Mouse (Mus musculus) ES-E14 (cell line): ENCODE results near the gene Cish. TPM values are rescaled to one million over a fixed set of nuclear protein-coding genes. Genes with fewer than 3 reads are reported as not detected.

Experiments used
- DNase-seq: peaks from one replicate; pipeline ENCODE4 v3.0.0-alpha.2; 2013; ENCODE audit warnings: low read depth, low spot score
- H3K27ac ChIP-seq: 2 replicates; pipeline ENCODE4 v1.5.1; 2012; ENCODE audit warnings: low read depth, mild to moderate bottlenecking, low read length, moderate library complexity, mixed read lengths; ENCODE audit not compliant: poor library complexity, insufficient read depth, severe bottlenecking
- H3K36me3 ChIP-seq: 2 replicates; pipeline ENCODE4 v1.6.1; 2012; ENCODE audit warnings: mild to moderate bottlenecking, low read length, moderate library complexity, mixed read lengths; ENCODE audit not compliant: control insufficient read depth, poor library complexity, insufficient read depth, severe bottlenecking
- H3K4me1 ChIP-seq, 2 experiments: fragments of 150-350 bp in 1 of 2; sonication (generic) in 1 of 2; 2 replicates each; pipeline ENCODE4 v1.6.1; 2012; ENCODE audit warnings: low read length in 2 of 2, mild to moderate bottlenecking in 1 of 2, mixed read lengths in 1 of 2; ENCODE audit not compliant: control insufficient read depth in 2 of 2, insufficient read depth in 2 of 2, poor library complexity in 1 of 2
- H3K4me3 ChIP-seq, 2 experiments: fragments of 150-350 bp in 1 of 2; sonication (generic) in 1 of 2; 2 replicates each; pipeline ENCODE4 v1.5.1; 2012; ENCODE audit warnings: low read length in 2 of 2, low read depth in 1 of 2, mild to moderate bottlenecking in 1 of 2, mixed read lengths in 1 of 2; ENCODE audit not compliant: insufficient read depth in 1 of 2, poor library complexity in 1 of 2, severe bottlenecking in 1 of 2
- H3K9ac ChIP-seq: 2 replicates; pipeline ENCODE4 v1.6.1; 2012; ENCODE audit warnings: low read depth, mild to moderate bottlenecking, low read length, mixed read lengths; ENCODE audit not compliant: poor library complexity, insufficient read depth, severe bottlenecking
- H3K9me3 ChIP-seq: fragments of 150-350 bp; sonication (generic); 2 replicates; pipeline ENCODE4 v1.6.1; 2012; ENCODE audit warnings: low read depth, mild to moderate bottlenecking, low read length; ENCODE audit not compliant: control insufficient read depth, insufficient read depth
- CHD2 ChIP-seq: IDR thresholded peaks from 2 replicates; pipeline ENCODE4 v1.6.1; 2014; ENCODE audit warnings: mild to moderate bottlenecking, low read depth, low read length, inconsistent platforms
- HCFC1 ChIP-seq: IDR thresholded peaks from 2 replicates; pipeline ENCODE4 v1.6.1; 2012; ENCODE audit warnings: low read length, inconsistent platforms, borderline replicate concordance; ENCODE audit not compliant: insufficient read depth
- MAFK ChIP-seq: IDR thresholded peaks from 2 replicates; pipeline ENCODE4 v1.6.1; 2014; ENCODE audit warnings: mild to moderate bottlenecking, low read depth, low read length, inconsistent platforms; ENCODE audit not compliant: insufficient read depth
- ZC3H11A ChIP-seq: IDR thresholded peaks from 2 replicates; pipeline ENCODE4 v1.6.1; 2012; ENCODE audit warnings: low read depth, mild to moderate bottlenecking, inconsistent platforms, low read length, borderline replicate concordance
- ZNF384 ChIP-seq: IDR thresholded peaks from 2 replicates; pipeline ENCODE4 v1.6.1; 2012; ENCODE audit warnings: low read depth, low read length, inconsistent platforms
- in situ Hi-C, 2 experiments: fragments of 600-800 bp; cut with MboI; formaldehyde crosslinking; loops; one replicate each; pipeline ENCODE4 v1.15.1; 2025; ENCODE audit warnings: low sequenced_read_pairs in 2 of 2, inconsistent platforms in 1 of 2; ENCODE audit not compliant: unreplicated experiment in 2 of 2
- total RNA-seq: library from RNA; depleted of rRNA; stranded (reverse); fragments of 300-350 nt; gene quantifications from 2 replicates; pipeline ENCODE4 v1.2.3, GENCODE M21; 2012

The Cish gene
- total RNA-seq, 1 experiment = 2.5 TPM

GRCm38 (mm10) chr9:107278126-107278525, 17.7 kb upstream of the Cish start:
- in situ Hi-C loops = no loop called here
- Histone ChIP-seq H3K36me3 (peaks cover 7% of the 10 kb centered on the region; the same call in 1 of the 2 replicates), H3K4me1 (peaks cover 7 to 33% of the 10 kb centered on the region in 2 experiments; a peak in 3 of 4 replicates), H3K27ac (peak overlapping the region; percentile 82), H3K9ac (peak overlapping the region; percentile 11; the same call in 1 of the 2 replicates), H3K4me3 (no peak overlapping the region), H3K9me3 (no peaks in the 10 kb centered on the region)
- TF ChIP-seq ZNF384 = no peak
- TF ChIP-seq MAFK = no peak
- no peak for TF ChIP-seq HCFC1
- no peak for TF ChIP-seq ZC3H11A
- no peak for TF ChIP-seq CHD2
- no peak for DNase-seq

DNA sequence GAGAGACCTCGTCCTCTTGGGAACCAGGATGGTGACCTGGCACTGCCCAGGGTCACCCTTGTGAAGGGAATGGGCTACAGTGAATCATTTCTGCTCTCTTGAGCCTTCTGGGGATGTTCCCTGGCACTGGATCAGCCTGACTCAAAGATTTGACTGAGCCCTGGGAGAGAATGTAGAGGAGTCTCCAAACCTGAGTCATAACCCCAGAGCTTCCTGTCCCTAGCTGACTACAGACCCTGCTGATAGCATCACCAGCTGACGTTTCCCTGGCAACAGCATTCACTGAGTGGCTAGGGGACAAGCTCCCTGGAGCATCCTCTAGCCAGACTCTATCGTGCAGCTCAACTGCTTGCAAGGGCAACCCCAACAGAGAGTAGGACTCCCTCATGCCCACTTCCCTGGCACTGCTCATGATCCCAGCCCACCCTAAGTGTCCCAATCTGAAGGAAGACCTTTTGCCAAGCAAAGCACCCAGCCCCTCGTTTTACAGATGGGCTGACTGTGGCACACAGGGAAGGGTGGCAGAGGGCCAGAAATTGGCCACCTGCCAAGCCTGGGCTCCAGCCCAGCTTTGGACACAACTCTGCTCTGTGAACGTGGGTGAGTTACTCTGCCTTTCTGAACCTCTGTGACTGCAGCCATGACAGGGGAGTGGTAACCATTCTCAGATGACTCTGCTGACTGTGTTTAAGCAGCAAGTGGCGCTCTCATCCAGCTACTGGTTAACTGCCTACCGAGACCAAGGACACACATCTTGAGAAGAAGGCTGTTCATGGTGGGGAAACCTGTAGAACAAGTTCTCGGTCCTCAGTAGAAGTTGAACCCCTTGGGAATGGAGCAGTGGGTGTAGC, 17.1 kb upstream of the Cish start:
- no peak for DNase-seq
- Histone ChIP-seq H3K27ac (peak overlapping the region; percentile 82), H3K4me1 (peaks cover 7 to 33% of the 10 kb centered on the region in 2 experiments; a peak in 3 of 4 replicates), H3K4me3 (no peak overlapping the region), H3K36me3 (peaks cover 7% of the 10 kb centered on the region; the same call in 1 of the 2 replicates), H3K9me3 (no peaks in the 10 kb centered on the region), H3K9ac (peak overlapping the region; percentile 11; the same call in 1 of the 2 replicates)
- in situ Hi-C loops = no loop called here
- TF ChIP-seq ZC3H11A = no peak
- TF ChIP-seq HCFC1 = no peak
- no peak for TF ChIP-seq MAFK
- TF ChIP-seq CHD2 = no peak
- no peak for TF ChIP-seq ZNF384

- no peak overlapping the region for H3K9ac ChIP-seq
These were observed 16.2 kb upstream of the Cish start for GRCm38 (mm10) chr9:107279378-107280321.

GRCm38 (mm10) chr9:107280322-107281027, 15.4 kb upstream of the Cish start:
- peak; percentile 62 for DNase-seq
- no peak for TF ChIP-seq HCFC1
- no peak for TF ChIP-seq ZC3H11A
- TF ChIP-seq ZNF384 = no peak
- no peak for TF ChIP-seq CHD2
- TF ChIP-seq MAFK = no peak
- H3K4me3 ChIP-seq = peak overlapping the region; percentile 24; a peak in 2 of 4 replicates
- no peaks in the 10 kb centered on the region for H3K9me3 ChIP-seq
- H3K9ac ChIP-seq = no peak overlapping the region
- H3K36me3 ChIP-seq = peaks cover 6% of the 10 kb centered on the region; the same call in 1 of the 2 replicates
- peak overlapping the region; percentile 83 for H3K27ac ChIP-seq
- H3K4me1 ChIP-seq = peaks cover 7 to 37% of the 10 kb centered on the region in 2 experiments; a peak in 3 of 4 replicates
- in situ Hi-C loops = no loop called here

More at GRCm38 (mm10) chr9:107279378-107280321, 16.2 kb upstream of the Cish start:
- no peaks in the 10 kb centered on the region for H3K9me3 ChIP-seq
- no peak for TF ChIP-seq CHD2
- no peak for TF ChIP-seq ZNF384
- no peak for TF ChIP-seq MAFK
- no peak for TF ChIP-seq HCFC1
- no peak for TF ChIP-seq ZC3H11A
- H3K4me1 ChIP-seq = peaks cover 7 to 33% of the 10 kb centered on the region in 2 experiments; a peak in 3 of 4 replicates
- H3K36me3 ChIP-seq = peaks cover 7% of the 10 kb centered on the region; the same call in 1 of the 2 replicates
- H3K27ac ChIP-seq = peak overlapping the region; percentile 82
- peak overlapping the region; percentile 14 to 24; a peak in 1 of 4 replicates for H3K4me3 ChIP-seq
- peak; percentile 54 for DNase-seq
- in situ Hi-C loops = no loop called here
